Mouse (Mus musculus) spleen, embryonic (tissue): ENCODE data around the gene Sco1.

Source experiments
- CTCF ChIA-PET: fragments of 350-600 bp; sonication (Branson Sonifier 250); formaldehyde crosslinking; loops from one replicate; lab custom pipeline; 2022; lab: Charles Lee

Gene Sco1

GRCm38 (mm10) chr11:67039799-67040198 is 12.7 kb upstream of the Sco1 start:
- CTCF ChIA-PET: no interaction called here

GRCm38 (mm10) chr11:67040483-67040882 is 12.0 kb upstream of the Sco1 start:
- CTCF ChIA-PET: no interaction called here

GRCm38 (mm10) chr11:67043007-67043406 is 9.5 kb upstream of the Sco1 start:
- CTCF ChIA-PET: no interaction called here

- CTCF ChIA-PET: no interaction called here
Observed at GRCm38 (mm10) chr11:67044959-67045358, 7.5 kb upstream of the Sco1 start.

GRCm38 (mm10) chr11:67047199-67047598 is 5.3 kb upstream of the Sco1 start:
- CTCF ChIA-PET: no interaction called here

GRCm38 (mm10) chr11:67048496-67048895 is 4.0 kb upstream of the Sco1 start:
- CTCF ChIA-PET: no interaction called here

- CTCF ChIA-PET: no interaction called here
Observed at GRCm38 (mm10) chr11:67049256-67049655, 3.2 kb upstream of the Sco1 start.

- CTCF ChIA-PET: interaction anchor here (1.0 kb wide), 1 partner anchor 28 kb away, joined by 3 read pairs; no protein-coding TSS in a partner anchor
Observed at GRCm38 (mm10) chr11:67051676-67052320, 672 bp upstream of the Sco1 start.

GRCm38 (mm10) chr11:67054754-67055365 is 2.4 kb downstream of the Sco1 start:
- CTCF ChIA-PET: interaction anchor here (0.7 kb wide), 1 partner anchor 57 kb away, joined by 3 read pairs; no protein-coding TSS in a partner anchor

- CTCF ChIA-PET: no interaction called here
Observed at GRCm38 (mm10) chr11:67061311-67061710, 8.8 kb downstream of the Sco1 start.

GRCm38 (mm10) chr11:67062726-67063125 is 10.3 kb downstream of the Sco1 start:
- CTCF ChIA-PET: no interaction called here

- CTCF ChIA-PET: no interaction called here
Observed at GRCm38 (mm10) chr11:67067741-67068140, 15.3 kb downstream of the Sco1 start.

GRCm38 (mm10) chr11:67072615-67073130 is 20.2 kb downstream of the Sco1 start:
- CTCF ChIA-PET: no interaction called here

- CTCF ChIA-PET: no interaction called here
Observed at GRCm38 (mm10) chr11:67075036-67075435, 22.6 kb downstream of the Sco1 start.

GRCm38 (mm10) chr11:67076781-67077180 is 24.3 kb downstream of the Sco1 start:
- CTCF ChIA-PET: no interaction called here

- CTCF ChIA-PET: no interaction called here
Observed at GRCm38 (mm10) chr11:67077435-67077834, 25.0 kb downstream of the Sco1 start.

- CTCF ChIA-PET: no interaction called here
Observed at GRCm38 (mm10) chr11:67078000-67078399, 25.5 kb downstream of the Sco1 start, which contains the start of gene Myh3. Myh3 (plus strand) TSS chr11:67078300.

GRCm38 (mm10) chr11:67078888-67079287 is 26.4 kb downstream of the Sco1 start:
- CTCF ChIA-PET: no interaction called here

GRCm38 (mm10) chr11:67079740-67080139 is 27.3 kb downstream of the Sco1 start:
- CTCF ChIA-PET: no interaction called here

GRCm38 (mm10) chr11:67080168-67080567 is 27.7 kb downstream of the Sco1 start:
- CTCF ChIA-PET: no interaction called here

GRCm38 (mm10) chr11:67081125-67081649 is 28.7 kb downstream of the Sco1 start:
- CTCF ChIA-PET: no interaction called here

GRCm38 (mm10) chr11:67082188-67082587 is 29.7 kb downstream of the Sco1 start:
- CTCF ChIA-PET: interaction anchor here (0.5 kb wide), 1 partner anchor 193 kb away, joined by 3 read pairs; no protein-coding TSS in a partner anchor

- CTCF ChIA-PET: interaction anchor here (0.5 kb wide), 1 partner anchor 192 kb away, joined by 3 read pairs; no protein-coding TSS in a partner anchor
Observed at GRCm38 (mm10) chr11:67082793-67083192, 30.3 kb downstream of the Sco1 start.
